In the genomic region with DNA sequence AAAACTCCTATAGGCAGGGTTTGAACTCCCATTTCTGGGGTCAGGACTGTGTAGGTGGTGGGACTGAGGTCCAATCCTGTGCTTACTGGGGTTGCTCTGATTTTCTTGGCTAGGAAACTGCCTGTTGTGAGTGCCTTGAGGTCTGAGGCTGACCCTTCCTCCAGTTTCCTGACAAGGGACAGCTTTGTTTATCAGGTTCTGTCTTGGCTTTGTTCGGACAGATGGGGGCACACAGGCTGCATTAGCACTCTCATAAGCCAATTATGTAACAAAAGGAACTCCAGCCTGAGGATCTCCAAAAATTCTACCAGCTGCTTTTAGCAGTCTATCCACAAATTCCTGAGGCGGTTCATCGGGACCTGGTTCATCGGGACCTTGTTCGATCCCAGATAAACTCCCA, we compare ENCODE assay signal across 16 mouse cellular contexts. TPM values are rescaled to one million over a fixed set of nuclear protein-coding genes. Genes with fewer than 3 reads are reported as not detected.
DNase-seq lines count a peak whose midpoint lies in the region; ATAC-seq and TF ChIP-seq lines count a peak whose summit lies in the region.
"Had no signal": no experiment of that assay in that cellular context is flagged by ENCODE, and none has a peak within 500 bp of the region (broad histone marks: within the 10 kb centered on the region; RNA-seq: fewer than 3 reads in every experiment).

No protein-coding gene starts in this region.

- no peak overlapping the region for H3K9ac ChIP-seq in hindbrain, postnatal 0 days (replicated peaks; ENCODE audit: low read length)
- H3K9ac ChIP-seq in hindbrain, embryonic 12.5 days = no peak overlapping the region
- H3K9ac ChIP-seq in midbrain, postnatal 0 days (replicated peaks; ENCODE audit: low read length, poor library complexity, severe bottlenecking) = no peak overlapping the region
- H3K9ac ChIP-seq in midbrain, embryonic 13.5 days (replicated peaks) = no peak overlapping the region
- H3K9ac ChIP-seq in lung, embryonic 14.5 days = no peak overlapping the region
- no peak overlapping the region for H3K9ac ChIP-seq in midbrain, embryonic 16.5 days (ENCODE audit: low read depth, low read length)
- H3K9ac ChIP-seq: embryonic facial prominence, embryonic 15.5 days; forebrain, postnatal 0 days; neural tube, embryonic 12.5 days had no signal

- no peak overlapping the region for H3K4me3 ChIP-seq in hindbrain, postnatal 0 days (ENCODE audit: low read length)
- H3K4me3 ChIP-seq in hindbrain, embryonic 12.5 days = no peak overlapping the region
- no peak overlapping the region for H3K4me3 ChIP-seq in midbrain, postnatal 0 days (ENCODE audit: low read depth, low read length)
- no peak overlapping the region for H3K4me3 ChIP-seq in midbrain, embryonic 13.5 days (replicated peaks)
- H3K4me3 ChIP-seq in lung, embryonic 14.5 days (ENCODE audit: low read depth, low read length) = no peak overlapping the region
- no peak overlapping the region for H3K4me3 ChIP-seq in midbrain, embryonic 16.5 days (ENCODE audit: low read depth, low read length)
- H3K4me3 ChIP-seq: embryonic facial prominence, embryonic 15.5 days; neural tube, embryonic 12.5 days had no signal

- TF ChIP-seq CTCF in hindbrain, postnatal 0 days (IDR thresholded peaks at IDR 0.05; ENCODE audit: low read depth) = peak; percentile 43
- TF ChIP-seq CTCF in midbrain, postnatal 0 days (IDR thresholded peaks at IDR 0.05) = peak; percentile 26; the same call in 1 of the 2 replicates
- TF ChIP-seq CTCF in lung, embryonic 14.5 days (IDR thresholded peaks at IDR 0.05; ENCODE audit: low read depth) = peak; percentile 47

- 26% methylated on average over 5 of the region's 5 CpGs for WGBS in hindbrain, postnatal 0 days
- WGBS in hindbrain, embryonic 12.5 days = 26% methylated on average over 5 of the region's 5 CpGs
- 7% methylated on average over 5 of the region's 5 CpGs for whole genome bisulfite sequencing in midbrain, postnatal 0 days
- WGBS in midbrain, embryonic 13.5 days = 6% methylated on average over 5 of the region's 5 CpGs
- 23% methylated on average over 5 of the region's 5 CpGs for WGBS in lung, embryonic 14.5 days
- WGBS in midbrain, embryonic 16.5 days = 1% methylated on average over 5 of the region's 5 CpGs

- H3K9me3 ChIP-seq in hindbrain, postnatal 0 days (ENCODE audit: low read length) = no peaks in the 10 kb centered on the region
- no peaks in the 10 kb centered on the region for H3K9me3 ChIP-seq in hindbrain, embryonic 12.5 days (replicated peaks)
- no peaks in the 10 kb centered on the region for H3K9me3 ChIP-seq in midbrain, postnatal 0 days (ENCODE audit: low read length)
- no peaks in the 10 kb centered on the region for H3K9me3 ChIP-seq in midbrain, embryonic 13.5 days
- H3K9me3 ChIP-seq in lung, embryonic 14.5 days (ENCODE audit: low read depth, low read length) = no peaks in the 10 kb centered on the region
- no peaks in the 10 kb centered on the region for H3K9me3 ChIP-seq in midbrain, embryonic 16.5 days (replicated peaks; ENCODE audit: control insufficient read depth, low read length, poor library complexity, severe bottlenecking)
- H3K9me3 ChIP-seq: embryonic facial prominence, embryonic 15.5 days; neural tube, embryonic 12.5 days had no signal

- no peaks in the 10 kb centered on the region for H3K36me3 ChIP-seq in hindbrain, postnatal 0 days (ENCODE audit: insufficient read depth, low read length)
- no peaks in the 10 kb centered on the region for H3K36me3 ChIP-seq in hindbrain, embryonic 12.5 days
- H3K36me3 ChIP-seq in midbrain, postnatal 0 days (ENCODE audit: insufficient read depth, low read length) = no peaks in the 10 kb centered on the region
- H3K36me3 ChIP-seq in midbrain, embryonic 13.5 days = no peaks in the 10 kb centered on the region
- H3K36me3 ChIP-seq in lung, embryonic 14.5 days (ENCODE audit: insufficient read depth) = no peaks in the 10 kb centered on the region
- H3K36me3 ChIP-seq in midbrain, embryonic 16.5 days (ENCODE audit: control insufficient read depth, insufficient read depth, low read length) = no peaks in the 10 kb centered on the region
- H3K36me3 ChIP-seq: embryonic facial prominence, embryonic 15.5 days; neural tube, embryonic 12.5 days had no signal

- no peak overlapping the region for H3K4me2 ChIP-seq in hindbrain, postnatal 0 days (ENCODE audit: low read depth, low read length)
- no peak overlapping the region for H3K4me2 ChIP-seq in hindbrain, embryonic 12.5 days (replicated peaks)
- H3K4me2 ChIP-seq in midbrain, postnatal 0 days (ENCODE audit: low read depth, low read length, poor library complexity, severe bottlenecking) = no peak overlapping the region
- no peak overlapping the region for H3K4me2 ChIP-seq in midbrain, embryonic 13.5 days (replicated peaks)
- no peak overlapping the region for H3K4me2 ChIP-seq in lung, embryonic 14.5 days
- H3K4me2 ChIP-seq in midbrain, embryonic 16.5 days (ENCODE audit: low read length) = no peak overlapping the region
- H3K4me2 ChIP-seq: embryonic facial prominence, embryonic 15.5 days; neural tube, embryonic 12.5 days had no signal

- H3K27me3 ChIP-seq in hindbrain, postnatal 0 days (ENCODE audit: insufficient read depth, low read length) = no peaks in the 10 kb centered on the region
- H3K27me3 ChIP-seq in hindbrain, embryonic 12.5 days = no peaks in the 10 kb centered on the region
- no peaks in the 10 kb centered on the region for H3K27me3 ChIP-seq in midbrain, postnatal 0 days (ENCODE audit: insufficient read depth, low read length)
- no peaks in the 10 kb centered on the region for H3K27me3 ChIP-seq in midbrain, embryonic 13.5 days
- H3K27me3 ChIP-seq in lung, embryonic 14.5 days (ENCODE audit: insufficient read depth, low read length) = no peaks in the 10 kb centered on the region
- H3K27me3 ChIP-seq in midbrain, embryonic 16.5 days (ENCODE audit: control insufficient read depth, insufficient read depth, low read depth, low read length) = no peaks in the 10 kb centered on the region
- H3K27me3 ChIP-seq: embryonic facial prominence, embryonic 15.5 days; neural tube, embryonic 12.5 days had no signal

- peak; percentile 23 for DNase-seq in hindbrain, postnatal 0 days (ENCODE audit: low spot score)
- DNase-seq in midbrain, postnatal 0 days (ENCODE audit: low spot score) = peak; percentile 31
- peak; percentile 70 for DNase-seq in lung, embryonic 14.5 days
- no peak for DNase-seq in frontal cortex, postnatal 36 days (ENCODE audit: low spot score in 2 of 2)
- DNase-seq: forebrain, postnatal 0 days; left cerebral cortex, postnatal 4 days; right cerebral cortex, postnatal 25 days had no signal

- no peaks in the 10 kb centered on the region for H3K4me1 ChIP-seq in hindbrain, postnatal 0 days (ENCODE audit: insufficient read depth, low read length)
- H3K4me1 ChIP-seq in hindbrain, embryonic 12.5 days = no peaks in the 10 kb centered on the region
- no peaks in the 10 kb centered on the region for H3K4me1 ChIP-seq in midbrain, postnatal 0 days (ENCODE audit: insufficient read depth, low read length)
- 0 out of 2 replicates have a peak, but pooled peaks cover 4% of the 10 kb centered on the region for H3K4me1 ChIP-seq in midbrain, embryonic 13.5 days (replicated peaks)
- no peaks in the 10 kb centered on the region for H3K4me1 ChIP-seq in lung, embryonic 14.5 days (ENCODE audit: insufficient read depth)
- no peaks in the 10 kb centered on the region for H3K4me1 ChIP-seq in midbrain, embryonic 16.5 days (ENCODE audit: control insufficient read depth, insufficient read depth, low read length)
- H3K4me1 ChIP-seq: embryonic facial prominence, embryonic 15.5 days; neural tube, embryonic 12.5 days had no signal

- no peak overlapping the region for H3K27ac ChIP-seq in hindbrain, postnatal 0 days
- no peak overlapping the region for H3K27ac ChIP-seq in hindbrain, embryonic 12.5 days
- no peak overlapping the region for H3K27ac ChIP-seq in midbrain, postnatal 0 days (ENCODE audit: low read depth, low read length)
- H3K27ac ChIP-seq in midbrain, embryonic 13.5 days = no peak overlapping the region
- H3K27ac ChIP-seq in lung, embryonic 14.5 days (ENCODE audit: low read depth) = no peak overlapping the region
- no peak overlapping the region for H3K27ac ChIP-seq in midbrain, embryonic 16.5 days (ENCODE audit: low read length)
- H3K27ac ChIP-seq: embryonic facial prominence, embryonic 15.5 days; neural tube, embryonic 12.5 days had no signal

- peak; percentile 40; the same call in 1 of the 2 replicates for ATAC-seq in hindbrain, postnatal 0 days
- no peak for ATAC-seq in hindbrain, embryonic 12.5 days (ENCODE audit: low FRiP score)
- ATAC-seq in midbrain, postnatal 0 days (ENCODE audit: low FRiP score) = no peak
- ATAC-seq in midbrain, embryonic 13.5 days = no peak
- no peak for ATAC-seq in lung, embryonic 14.5 days (ENCODE audit: insufficient read depth)
- no peak for ATAC-seq in granulocyte monocyte progenitor cell, adult 5-6 weeks (replicated peaks; ENCODE audit: poor library complexity, severe bottlenecking)
- no peak for ATAC-seq in midbrain, embryonic 16.5 days
- ATAC-seq: forebrain, postnatal 0 days had no signal

RNA-seq across cellular contexts. Expression of a gene that starts 21.8 kb away (rescaled TPM):
- 0.11 TPM in 1 of 2 replicates, not detected in the other for total RNA-seq in hindbrain, postnatal 0 days (2014; rRNA removed)
- 0.15 TPM in 1 of 2 replicates, not detected in the other for polyA plus RNA-seq in hindbrain, postnatal 0 days (2015; fragmentation: Nextera tagmentation; extraction: Ambion mirVana)
- polyA plus RNA-seq in hindbrain, embryonic 12.5 days (2016; fragmentation: Nextera tagmentation; extraction: Ambion mirVana) = not detected in 2 replicates
- total RNA-seq in midbrain, postnatal 0 days (2014; rRNA removed) = not detected in 2 replicates
- polyA plus RNA-seq in midbrain, postnatal 0 days (2015; fragmentation: Nextera tagmentation; extraction: Ambion mirVana) = 0.15 and 0.30 TPM in 2 replicates
- not detected in 2 replicates for polyA plus RNA-seq in midbrain, embryonic 13.5 days (2015; fragmentation: Nextera tagmentation; extraction: Ambion mirVana)
- polyA plus RNA-seq in lung, embryonic 14.5 days (2014; fragmentation: Nextera tagmentation; extraction: Ambion mirVana) = not detected in 2 replicates
- total RNA-seq in granulocyte monocyte progenitor cell, adult 5-6 weeks (2014; fragmentation: Nextera tagmentation) = not detected in 2 replicates
- not detected in 2 replicates for total RNA-seq in granulocyte monocyte progenitor cell, adult 5-6 weeks (2017)
- polyA plus RNA-seq in midbrain, embryonic 16.5 days (2015; fragmentation: Nextera tagmentation; extraction: Ambion mirVana) = not detected in 2 replicates
- total RNA-seq: ES-E14; left cerebral cortex, postnatal 4 days; megakaryocyte, adult 5-6 weeks had no signal
- polyA plus RNA-seq: embryonic facial prominence, embryonic 15.5 days; heart, embryonic 14.5 days; neural tube, embryonic 12.5 days had no signal

RNA-seq across cellular contexts. Expression of a gene that starts 27.5 kb away (rescaled TPM):
- total RNA-seq in hindbrain, postnatal 0 days (2014; rRNA removed) = 3.3 and 8.5 TPM in 2 replicates
- 3.7 and 4.4 TPM in 2 replicates for polyA plus RNA-seq in hindbrain, postnatal 0 days (2015; fragmentation: Nextera tagmentation; extraction: Ambion mirVana)
- polyA plus RNA-seq in hindbrain, embryonic 12.5 days (2016; fragmentation: Nextera tagmentation; extraction: Ambion mirVana) = 4.1 and 4.5 TPM in 2 replicates
- 0.93 and 3.2 TPM in 2 replicates for total RNA-seq in midbrain, postnatal 0 days (2014; rRNA removed)
- polyA plus RNA-seq in midbrain, postnatal 0 days (2015; fragmentation: Nextera tagmentation; extraction: Ambion mirVana) = 3.2 and 4.0 TPM in 2 replicates
- polyA plus RNA-seq in midbrain, embryonic 13.5 days (2015; fragmentation: Nextera tagmentation; extraction: Ambion mirVana) = 1.5 and 2.0 TPM in 2 replicates
- 17.3 and 17.9 TPM in 2 replicates for polyA plus RNA-seq in lung, embryonic 14.5 days (2014; fragmentation: Nextera tagmentation; extraction: Ambion mirVana)
- 37.5 and 41.7 TPM in 2 replicates for total RNA-seq in granulocyte monocyte progenitor cell, adult 5-6 weeks (2014; fragmentation: Nextera tagmentation)
- 41.3 and 55.9 TPM in 2 replicates for total RNA-seq in granulocyte monocyte progenitor cell, adult 5-6 weeks (2017)
- 2.0 and 2.2 TPM in 2 replicates for polyA plus RNA-seq in midbrain, embryonic 16.5 days (2015; fragmentation: Nextera tagmentation; extraction: Ambion mirVana)

RNA-seq across cellular contexts. Expression of a gene that starts 30.6 kb away (rescaled TPM):
- not detected in 2 replicates for total RNA-seq in hindbrain, postnatal 0 days (2014; rRNA removed)
- not detected in 2 replicates for polyA plus RNA-seq in hindbrain, postnatal 0 days (2015; fragmentation: Nextera tagmentation; extraction: Ambion mirVana)
- polyA plus RNA-seq in hindbrain, embryonic 12.5 days (2016; fragmentation: Nextera tagmentation; extraction: Ambion mirVana) = not detected in 2 replicates
- total RNA-seq in midbrain, postnatal 0 days (2014; rRNA removed) = 0.57 TPM in 1 of 2 replicates, not detected in the other
- polyA plus RNA-seq in midbrain, postnatal 0 days (2015; fragmentation: Nextera tagmentation; extraction: Ambion mirVana) = not detected in 2 replicates
- not detected in 2 replicates for polyA plus RNA-seq in midbrain, embryonic 13.5 days (2015; fragmentation: Nextera tagmentation; extraction: Ambion mirVana)
- 0.22 and 0.28 TPM in 2 replicates for polyA plus RNA-seq in lung, embryonic 14.5 days (2014; fragmentation: Nextera tagmentation; extraction: Ambion mirVana)
- 2.5 and 4.8 TPM in 2 replicates for total RNA-seq in granulocyte monocyte progenitor cell, adult 5-6 weeks (2014; fragmentation: Nextera tagmentation)
- total RNA-seq in granulocyte monocyte progenitor cell, adult 5-6 weeks (2017) = not detected in 2 replicates
- polyA plus RNA-seq in midbrain, embryonic 16.5 days (2015; fragmentation: Nextera tagmentation; extraction: Ambion mirVana) = not detected in 2 replicates
- total RNA-seq: left cerebral cortex, postnatal 4 days; megakaryocyte, adult 5-6 weeks had no signal
- polyA plus RNA-seq: forebrain, postnatal 0 days; heart, embryonic 14.5 days; neural tube, embryonic 12.5 days had no signal

RNA-seq across cellular contexts. Expression of a gene that starts 35.2 kb away (rescaled TPM):
- total RNA-seq in hindbrain, postnatal 0 days (2014; rRNA removed) = 4.1 and 4.2 TPM in 2 replicates
- 11.7 and 12.8 TPM in 2 replicates for polyA plus RNA-seq in hindbrain, postnatal 0 days (2015; fragmentation: Nextera tagmentation; extraction: Ambion mirVana)
- polyA plus RNA-seq in hindbrain, embryonic 12.5 days (2016; fragmentation: Nextera tagmentation; extraction: Ambion mirVana) = 18.5 and 21.4 TPM in 2 replicates
- total RNA-seq in midbrain, postnatal 0 days (2014; rRNA removed) = 5.2 and 5.8 TPM in 2 replicates
- 8.9 and 10.0 TPM in 2 replicates for polyA plus RNA-seq in midbrain, postnatal 0 days (2015; fragmentation: Nextera tagmentation; extraction: Ambion mirVana)
- 13.0 and 14.3 TPM in 2 replicates for polyA plus RNA-seq in midbrain, embryonic 13.5 days (2015; fragmentation: Nextera tagmentation; extraction: Ambion mirVana)
- polyA plus RNA-seq in lung, embryonic 14.5 days (2014; fragmentation: Nextera tagmentation; extraction: Ambion mirVana) = 29.3 and 32.3 TPM in 2 replicates
- total RNA-seq in granulocyte monocyte progenitor cell, adult 5-6 weeks (2014; fragmentation: Nextera tagmentation) = 58.0 and 59.9 TPM in 2 replicates
- total RNA-seq in granulocyte monocyte progenitor cell, adult 5-6 weeks (2017) = 67.4 and 85.2 TPM in 2 replicates
- 11.0 and 11.7 TPM in 2 replicates for polyA plus RNA-seq in midbrain, embryonic 16.5 days (2015; fragmentation: Nextera tagmentation; extraction: Ambion mirVana)

Comparison
In these comparisons a context has a peak if more than half of its experiments do, and no peak if none do; other contexts are left out.
1. DNase-seq: peak in hindbrain, postnatal 0 days (single experiment), midbrain, postnatal 0 days (single experiment) and lung, embryonic 14.5 days (single experiment); none in frontal cortex, postnatal 36 days (0 of 2).
2. Peak in every context shown above with its lines, with median percentiles within 50 percentile points of each other: CTCF ChIP-seq.